Mouse (Mus musculus): ENCODE results near the gene Anln. TPM values are rescaled to one million over a fixed set of nuclear protein-coding genes. Genes with fewer than 3 reads are reported as not detected.
"Not testable (repeated sequence)": the region's sequence is repeated elsewhere in the genome, so short reads cannot be mapped to it uniquely, and the experiment has no call there.

The Anln gene
- polyA plus RNA-seq, 2 experiments = 35.4 to 40.4 TPM

DNA sequence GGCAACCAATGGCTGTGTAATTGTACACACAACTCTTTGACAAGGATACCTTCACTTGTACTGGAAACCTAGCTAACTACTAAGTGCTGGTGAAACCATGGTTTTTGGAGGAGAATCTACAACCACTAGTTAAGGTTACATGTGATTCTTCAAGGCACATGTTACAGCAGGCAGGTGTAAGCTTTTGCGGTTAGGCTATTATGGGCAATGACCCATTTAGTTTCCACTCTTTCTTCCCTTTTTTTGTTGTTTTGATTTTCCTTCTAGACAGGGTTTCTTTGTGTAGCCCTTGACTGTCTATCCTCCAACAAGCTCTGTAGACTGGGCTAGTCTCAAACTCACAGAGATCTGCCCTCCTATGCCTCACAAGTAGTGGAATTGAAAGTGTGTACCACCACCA is 64.4 kb downstream of the Anln start:
- DNase-seq (ENCODE audit: low spot score) (no peak), ATAC-seq (ENCODE audit: low FRiP score, low read depth) (no peak)
- WGBS = 96% methylated on average over 1 of the region's 1 CpGs

DNA sequence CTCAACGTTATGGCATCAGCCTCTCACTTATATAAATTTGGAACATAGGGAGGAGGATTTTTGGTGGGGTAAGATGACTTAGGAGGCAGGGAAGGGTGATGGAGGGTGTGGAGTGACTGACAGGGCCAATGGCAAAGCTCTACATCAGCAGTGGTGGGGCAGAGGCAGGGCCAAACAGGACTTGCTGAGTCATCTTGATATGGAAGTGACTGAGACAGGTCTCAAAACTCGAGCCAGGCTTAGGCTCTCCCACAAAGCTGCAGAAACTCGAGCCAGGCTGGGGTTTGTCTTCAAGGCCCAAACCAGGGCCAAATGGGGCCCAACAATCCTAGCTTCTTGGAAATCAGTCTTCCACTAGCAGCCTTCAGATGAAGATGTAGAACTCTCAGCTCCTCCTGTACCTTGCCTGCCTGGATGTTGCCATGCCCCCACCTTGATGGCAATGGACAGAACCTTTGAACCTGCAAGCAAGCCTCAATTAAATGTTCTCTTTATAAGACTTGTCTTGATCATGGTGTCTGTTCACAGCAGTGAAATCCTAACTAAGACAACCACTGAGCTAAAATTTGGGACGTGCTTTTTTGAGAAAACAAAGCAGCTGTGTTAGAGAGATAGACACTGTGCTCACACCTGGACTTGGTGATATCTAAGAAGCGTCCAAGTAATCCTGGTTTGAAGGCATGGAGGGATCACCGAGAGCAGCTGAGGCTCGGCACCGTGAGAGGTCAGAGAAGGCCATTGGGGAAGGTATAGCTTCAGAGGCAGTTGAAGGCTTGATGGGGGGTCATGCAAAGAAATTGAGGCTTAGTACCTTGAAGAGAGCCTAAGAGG is 66.4 kb downstream of the Anln start:
- Histone ChIP-seq H3K4me1 (ENCODE audit: control insufficient read depth, insufficient read depth, low read length) (peaks cover 7% of the 10 kb centered on the region; the same call in 1 of the 2 replicates), H3K4me3 (replicated peaks; ENCODE audit: low read length) (no peak overlapping the region), H3K36me3 (ENCODE audit: control insufficient read depth, insufficient read depth, low read length) (no peaks in the 10 kb centered on the region), H3K27ac (replicated peaks; ENCODE audit: low read depth, low read length) (no peak overlapping the region), H3K27me3 (ENCODE audit: control insufficient read depth, insufficient read depth, low read length) (no peaks in the 10 kb centered on the region), H3K4me2 (replicated peaks; ENCODE audit: low read depth, low read length, severe bottlenecking) (no peak overlapping the region), H3K9ac (ENCODE audit: low read depth, low read length, severe bottlenecking) (no peak overlapping the region), H3K9me3 (ENCODE audit: control insufficient read depth, low read length) (no peaks in the 10 kb centered on the region)
- TF ChIP-seq POLR2A (IDR thresholded peaks at IDR 0.05; ENCODE audit: borderline replicate concordance, extremely low read depth, insufficient read depth, insufficient read length) = no peak
- DNase-seq (ENCODE audit: low spot score) (no peak), ATAC-seq (ENCODE audit: low FRiP score, low read depth) (no peak)
- 73% methylated on average over 8 of the region's 8 CpGs for WGBS

More for the DNA sequence above, 64.4 kb downstream of the Anln start:
- no peak for TF ChIP-seq POLR2A (IDR thresholded peaks at IDR 0.05; ENCODE audit: borderline replicate concordance, extremely low read depth, insufficient read depth, insufficient read length)
- Histone ChIP-seq H3K27me3 (ENCODE audit: control insufficient read depth, insufficient read depth, low read length) (no peaks in the 10 kb centered on the region), H3K4me2 (replicated peaks; ENCODE audit: low read depth, low read length, severe bottlenecking) (no peak overlapping the region), H3K4me3 (replicated peaks; ENCODE audit: low read length) (no peak overlapping the region), H3K27ac (replicated peaks; ENCODE audit: low read depth, low read length) (no peak overlapping the region), H3K9me3 (ENCODE audit: control insufficient read depth, low read length) (no peaks in the 10 kb centered on the region), H3K9ac (ENCODE audit: low read depth, low read length, severe bottlenecking) (no peak overlapping the region), H3K36me3 (ENCODE audit: control insufficient read depth, insufficient read depth, low read length) (no peaks in the 10 kb centered on the region), H3K4me1 (ENCODE audit: control insufficient read depth, insufficient read depth, low read length) (peaks cover 7% of the 10 kb centered on the region; the same call in 1 of the 2 replicates)

DNA sequence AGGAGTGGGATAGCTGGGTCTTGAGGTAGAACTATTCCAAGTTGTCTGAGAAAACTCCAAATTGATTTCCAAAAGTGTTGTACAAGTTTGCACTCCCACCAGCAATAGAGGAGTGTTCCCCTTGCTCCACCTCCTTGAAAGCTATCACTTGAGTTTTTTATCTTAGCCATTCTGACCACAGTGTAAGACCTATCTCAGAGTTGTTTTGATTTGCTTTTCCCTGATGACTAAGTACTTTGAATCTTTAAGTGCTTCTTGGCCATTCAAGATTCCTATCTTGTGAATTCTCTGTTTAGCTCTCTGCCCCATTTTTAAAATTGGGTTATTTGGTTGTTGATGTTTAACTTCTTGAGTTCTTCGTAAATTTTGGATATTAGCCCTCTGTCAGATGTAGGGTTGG is 69.9 kb downstream of the Anln start:
- no peak for TF ChIP-seq POLR2A (IDR thresholded peaks at IDR 0.05; ENCODE audit: borderline replicate concordance, extremely low read depth, insufficient read depth, insufficient read length)
- H3K9me3 ChIP-seq (ENCODE audit: control insufficient read depth, low read length) = no peaks in the 10 kb centered on the region
- 91% methylated on average over 1 of the region's 1 CpGs for WGBS
- no peak for DNase-seq (ENCODE audit: low spot score)
- H3K4me3 ChIP-seq (replicated peaks; ENCODE audit: low read length) = no peak overlapping the region
- H3K4me1 ChIP-seq (ENCODE audit: control insufficient read depth, insufficient read depth, low read length) = no peaks in the 10 kb centered on the region
- H3K36me3 ChIP-seq (ENCODE audit: control insufficient read depth, insufficient read depth, low read length) = no peaks in the 10 kb centered on the region
- no peak overlapping the region for H3K9ac ChIP-seq (ENCODE audit: low read depth, low read length, severe bottlenecking)
- no peak for ATAC-seq (ENCODE audit: low FRiP score, low read depth)
- no peak overlapping the region for H3K4me2 ChIP-seq (replicated peaks; ENCODE audit: low read depth, low read length, severe bottlenecking)
- H3K27me3 ChIP-seq (ENCODE audit: control insufficient read depth, insufficient read depth, low read length) = no peaks in the 10 kb centered on the region
- no peak overlapping the region for H3K27ac ChIP-seq (replicated peaks; ENCODE audit: low read depth, low read length)

DNA sequence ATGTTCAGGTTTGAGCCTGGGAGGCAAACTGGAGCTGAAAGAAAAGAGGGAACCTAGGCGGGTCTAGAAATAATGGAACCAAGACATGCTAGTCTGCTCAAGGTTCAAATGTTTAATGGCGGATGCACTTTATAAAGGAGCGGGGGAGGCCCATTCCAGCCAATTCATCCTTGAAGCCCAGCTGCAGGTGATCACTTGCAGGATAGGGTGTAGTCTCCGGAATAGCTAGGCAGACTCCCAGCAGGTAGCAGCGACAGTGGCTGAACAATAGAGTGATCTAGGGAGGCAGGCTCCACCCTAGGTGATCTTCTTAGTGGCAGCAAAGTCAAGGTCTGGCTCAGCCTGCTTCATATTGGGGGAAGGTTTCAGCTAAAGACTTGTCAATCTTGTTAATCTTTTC is 72.9 kb downstream of the Anln start:
- WGBS = 71% methylated on average over 5 of the region's 5 CpGs

DNA sequence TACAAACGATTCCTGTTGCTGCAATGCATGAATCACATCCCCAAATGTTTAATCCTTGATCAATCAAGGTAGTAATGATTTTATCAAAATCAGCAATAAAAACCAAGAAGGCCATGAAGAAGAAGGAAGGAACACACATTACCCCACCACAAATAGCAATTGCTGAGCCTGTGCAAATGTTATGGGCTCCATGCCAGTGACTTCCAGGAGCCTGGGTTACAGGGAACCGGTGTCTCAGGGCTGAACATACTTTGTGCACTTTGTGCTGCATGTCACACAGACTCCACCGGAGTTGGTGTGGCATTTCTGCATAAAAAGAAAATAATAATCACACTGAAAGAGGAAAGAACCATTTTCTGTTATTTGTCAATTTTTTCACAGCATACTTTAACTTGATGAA is 74.9 kb downstream of the Anln start:
- Histone ChIP-seq H3K9me3 (ENCODE audit: control insufficient read depth, low read length) (no peaks in the 10 kb centered on the region), H3K9ac (ENCODE audit: low read depth, low read length, severe bottlenecking) (no peak overlapping the region), H3K27ac (replicated peaks; ENCODE audit: low read depth, low read length) (no peak overlapping the region), H3K4me1 (ENCODE audit: control insufficient read depth, insufficient read depth, low read length) (no peaks in the 10 kb centered on the region), H3K36me3 (ENCODE audit: control insufficient read depth, insufficient read depth, low read length) (no peaks in the 10 kb centered on the region), H3K27me3 (ENCODE audit: control insufficient read depth, insufficient read depth, low read length) (no peaks in the 10 kb centered on the region), H3K4me2 (replicated peaks; ENCODE audit: low read depth, low read length, severe bottlenecking) (no peak overlapping the region), H3K4me3 (replicated peaks; ENCODE audit: low read length) (no peak overlapping the region)
- no peak for ATAC-seq (ENCODE audit: low FRiP score, low read depth)
- 71% methylated on average over 3 of the region's 3 CpGs for WGBS
- no peak for DNase-seq (ENCODE audit: low spot score)
- no peak for TF ChIP-seq POLR2A (IDR thresholded peaks at IDR 0.05; ENCODE audit: borderline replicate concordance, extremely low read depth, insufficient read depth, insufficient read length)

More for the DNA sequence above, 72.9 kb downstream of the Anln start:
- H3K36me3 ChIP-seq (ENCODE audit: control insufficient read depth, insufficient read depth, low read length); H3K27ac ChIP-seq (replicated peaks; ENCODE audit: low read depth, low read length); H3K9me3 ChIP-seq (ENCODE audit: control insufficient read depth, low read length); H3K4me2 ChIP-seq (replicated peaks; ENCODE audit: low read depth, low read length, severe bottlenecking); H3K9ac ChIP-seq (ENCODE audit: low read depth, low read length, severe bottlenecking); DNase-seq (ENCODE audit: low spot score); H3K27me3 ChIP-seq (ENCODE audit: control insufficient read depth, insufficient read depth, low read length); ATAC-seq (ENCODE audit: low FRiP score, low read depth); H3K4me1 ChIP-seq (ENCODE audit: control insufficient read depth, insufficient read depth, low read length); H3K4me3 ChIP-seq (replicated peaks; ENCODE audit: low read length): not testable (repeated sequence)

Data from limb, embryonic 14.5 days (tissue).